Mouse (Mus musculus) thymus, postnatal 25 days (tissue): ENCODE measurements around the gene Gkn1.

Experiments
- DNase-seq: peaks from one replicate; pipeline ENCODE4 v3.0.0; 2022

Gkn1 gene

GRCm38 (mm10) chr6:87350829-87351228, at the start of gene Gkn1:
TSS of gene Gkn1 (minus strand) at chr6:87350942.
- DNase-seq: no peak

DNA sequence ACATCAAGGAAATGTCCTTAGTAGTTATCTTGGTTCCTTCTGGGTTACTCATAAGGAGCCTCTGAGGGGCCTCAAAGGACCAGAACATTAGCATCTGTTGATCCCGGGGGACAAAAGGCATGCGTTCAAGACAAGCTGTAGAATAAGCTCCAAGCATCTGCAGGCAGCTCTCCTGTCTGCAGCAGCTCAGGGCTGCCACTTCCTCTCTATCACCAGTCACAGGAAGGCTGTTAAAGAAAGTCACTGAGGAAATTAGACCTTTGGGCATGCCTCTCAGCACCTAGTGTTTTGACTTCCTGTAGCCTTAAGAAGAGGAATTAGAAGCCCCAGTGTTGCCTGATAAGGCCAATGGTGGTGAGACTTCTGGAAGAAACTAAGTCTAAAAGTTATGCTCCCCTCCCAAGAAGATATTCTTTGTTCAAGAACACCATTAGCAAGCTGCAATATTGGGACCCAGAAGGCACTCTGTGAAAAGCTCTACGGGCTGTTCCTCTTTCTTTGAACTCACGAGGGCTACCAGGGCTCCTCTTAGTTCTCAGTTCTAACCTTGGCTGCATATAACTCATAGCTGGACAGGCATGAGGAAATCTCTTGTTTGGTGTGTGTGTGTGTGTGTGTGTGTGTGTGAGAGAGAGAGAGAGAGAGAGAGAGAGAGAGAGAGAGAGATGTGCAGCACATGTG, 49.3 kb upstream of the Gkn1 start:
- peak; percentile 60 for DNase-seq

GRCm38 (mm10) chr6:87399137-87399536, 48.4 kb upstream of the Gkn1 start:
- DNase-seq: peak; percentile 84

DNA sequence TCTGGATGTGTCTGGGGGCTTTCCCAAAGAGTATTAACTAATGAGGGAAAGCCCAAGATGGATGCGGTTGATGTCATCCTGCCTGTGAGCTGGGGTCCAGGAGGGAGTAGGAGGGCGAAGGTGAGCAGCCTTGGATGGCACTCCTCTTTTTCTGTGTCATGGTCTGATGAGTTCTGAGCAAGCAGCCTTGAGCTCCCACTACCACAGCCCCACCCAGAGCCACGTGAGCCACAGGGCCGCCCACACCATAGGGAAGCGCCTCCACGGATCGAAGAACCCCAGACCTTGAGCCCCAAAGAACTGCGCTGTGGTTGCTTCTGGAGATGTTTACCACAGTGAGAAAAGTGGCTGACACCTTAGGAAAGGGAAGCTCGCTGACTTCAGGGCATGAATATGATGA, 44.0 kb upstream of the Gkn1 start:
- peak; percentile 22 for DNase-seq

GRCm38 (mm10) chr6:87393466-87394205, 42.9 kb upstream of the Gkn1 start:
- no peak for DNase-seq

DNA sequence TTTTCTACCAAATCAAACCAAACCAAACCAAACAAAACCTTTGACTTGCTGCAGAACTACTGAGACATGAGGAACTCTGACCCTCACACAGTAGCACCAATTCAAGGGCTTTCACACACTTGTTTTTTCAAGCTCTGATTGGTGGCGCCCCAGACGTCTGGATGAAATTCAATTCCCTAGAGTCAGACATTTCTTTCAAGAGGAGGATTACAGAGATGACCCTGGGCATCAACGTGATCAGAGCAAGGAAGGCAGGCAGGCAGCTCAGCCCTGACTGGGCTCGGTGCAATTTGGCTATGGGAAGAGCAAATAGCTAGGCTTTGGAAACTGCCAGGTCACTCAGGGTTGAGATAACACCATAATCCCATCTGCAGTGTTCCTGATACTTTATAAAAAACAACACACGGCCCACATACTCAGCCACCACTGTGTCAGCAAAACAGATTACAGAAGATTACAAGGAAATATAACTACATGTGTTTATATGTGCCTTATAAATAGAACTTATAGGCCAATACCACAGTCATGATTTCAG, 38.8 kb upstream of the Gkn1 start:
- no peak for DNase-seq

DNA sequence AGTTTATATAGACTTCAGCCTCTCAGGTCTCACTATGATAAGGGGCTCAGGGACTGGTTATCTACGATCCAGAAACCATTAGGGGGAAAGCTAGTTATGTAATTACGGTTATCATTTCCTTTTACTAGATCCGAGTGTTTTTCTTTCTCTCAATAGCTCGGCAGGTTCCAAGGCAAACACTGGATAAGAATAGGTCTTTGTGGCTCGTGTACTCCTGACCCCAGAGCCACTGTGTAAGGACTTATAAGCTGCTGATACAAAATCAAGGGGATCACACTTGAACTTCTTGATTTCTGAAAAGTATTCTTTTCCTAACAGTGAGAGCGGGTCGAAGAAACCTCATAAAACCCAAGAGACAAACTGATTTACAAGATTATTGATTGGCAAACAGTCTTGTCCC, 38.1 kb upstream of the Gkn1 start, which contains the start of gene Gkn3:
Gkn3 (minus strand) TSS at position 59 of the 400 bp plus-strand sequence.
- no peak for DNase-seq

DNA sequence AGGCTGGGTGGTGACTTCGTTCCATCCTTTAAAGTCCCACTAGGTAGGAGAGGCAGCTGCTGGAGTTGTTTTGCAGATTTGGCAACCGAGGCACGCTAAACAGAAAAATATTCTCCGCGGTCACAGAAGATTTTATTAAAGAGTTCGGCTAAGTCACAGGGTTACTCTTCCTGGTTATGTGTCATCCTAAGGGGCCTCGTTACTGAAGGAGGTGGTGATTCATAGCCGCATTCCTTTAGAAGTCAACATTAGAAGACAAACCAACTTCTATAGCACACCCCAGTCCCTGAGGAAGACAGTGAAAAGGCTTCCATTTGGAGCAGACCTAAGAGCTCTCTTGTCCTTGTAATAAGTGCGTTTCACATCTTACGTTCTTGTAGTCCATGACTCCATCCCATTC, 35.9 kb upstream of the Gkn1 start:
- no peak for DNase-seq

GRCm38 (mm10) chr6:87386203-87386602, 35.5 kb upstream of the Gkn1 start:
- peak; percentile 40 for DNase-seq

DNA sequence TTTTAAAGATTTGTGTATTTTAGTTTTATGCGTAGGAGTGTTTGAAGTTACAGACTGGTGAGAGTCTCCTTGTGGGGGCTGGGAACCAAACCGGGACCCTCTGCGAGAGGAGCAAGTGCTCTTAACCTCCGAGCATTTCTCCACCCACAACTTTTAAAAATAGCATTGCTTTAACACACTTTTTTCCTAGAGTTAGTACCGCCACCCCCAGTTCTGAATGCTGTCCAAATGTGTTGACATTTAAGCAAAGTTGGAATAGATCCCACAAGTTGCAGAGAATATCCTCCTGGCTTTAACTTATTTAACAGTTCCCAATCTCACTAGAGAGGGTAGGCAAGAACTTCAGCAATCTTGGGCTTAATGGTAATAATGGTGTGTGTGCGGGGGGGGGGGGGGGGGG, 34.0 kb upstream of the Gkn1 start:
- DNase-seq: no peak

- DNase-seq: no peak
Measured at GRCm38 (mm10) chr6:87383926-87384691, 33.4 kb upstream of the Gkn1 start.

GRCm38 (mm10) chr6:87373057-87373456, 22.3 kb upstream of the Gkn1 start, which contains the start of gene Gkn2:
TSS of gene Gkn2 (plus strand) at chr6:87373357.
- DNase-seq: no peak

DNA sequence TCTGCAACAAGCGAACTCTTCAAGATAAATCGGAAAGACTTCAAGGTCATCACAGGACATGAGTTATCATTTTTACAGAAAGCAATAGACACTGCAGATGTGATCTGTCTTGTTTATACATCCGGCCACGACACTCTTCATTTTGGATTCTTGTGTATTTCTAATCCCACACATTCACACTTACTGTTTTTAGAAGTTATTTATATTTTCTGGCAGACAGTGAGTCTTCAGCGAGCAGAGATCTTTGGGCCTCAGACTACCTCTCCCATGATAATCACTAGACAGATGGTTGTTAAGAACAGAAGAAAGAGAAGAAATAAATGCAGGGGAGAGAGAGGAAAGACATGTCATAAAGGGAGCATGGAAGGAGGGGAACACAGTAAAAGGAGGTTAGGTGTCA, 18.5 kb upstream of the Gkn1 start:
- DNase-seq: no peak

- DNase-seq: no peak
Measured at GRCm38 (mm10) chr6:87354441-87354840, 3.7 kb upstream of the Gkn1 start.

GRCm38 (mm10) chr6:87335935-87336295, 14.8 kb downstream of the Gkn1 start:
- DNase-seq: no peak

GRCm38 (mm10) chr6:87335091-87335934, 15.4 kb downstream of the Gkn1 start, which contains the start of gene Antxr1:
TSS of gene Antxr1 (minus strand) at chr6:87335821.
- DNase-seq: peak; percentile 49

DNA sequence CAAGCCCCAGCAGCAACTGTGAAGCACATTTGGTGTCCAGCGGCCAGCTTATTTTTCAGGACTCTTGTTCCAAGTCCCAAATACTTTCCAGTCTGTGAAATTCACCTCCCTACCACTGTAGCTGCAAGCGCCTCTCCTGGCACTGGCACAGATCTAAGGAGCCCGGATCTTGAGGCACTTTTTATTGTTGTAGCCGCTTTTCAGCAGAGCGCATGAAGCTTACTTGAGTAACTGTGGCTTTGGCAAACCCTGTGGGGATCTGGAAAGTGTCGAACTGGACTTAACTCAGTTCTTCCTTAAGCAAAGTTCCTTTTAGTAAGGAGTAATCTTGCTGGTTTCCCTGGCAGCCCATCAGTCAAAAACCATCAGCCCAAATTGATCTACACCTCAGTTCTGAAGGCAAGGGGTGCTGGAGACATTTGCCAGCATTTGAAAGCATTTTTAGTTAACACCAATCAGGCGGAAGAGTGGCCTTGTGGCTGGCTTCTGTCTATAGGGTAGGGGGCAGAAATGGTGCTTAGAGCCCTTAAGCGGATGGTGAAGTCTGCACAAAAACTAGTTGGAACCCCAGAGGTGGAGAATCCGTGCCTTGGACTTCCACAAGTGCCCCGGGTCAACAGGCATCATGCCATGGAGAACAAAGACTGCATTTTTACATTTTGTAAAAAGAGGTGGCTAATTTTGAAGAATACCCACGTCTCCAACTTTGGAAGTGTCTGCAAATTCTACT, 16.2 kb downstream of the Gkn1 start:
- no peak for DNase-seq

DNA sequence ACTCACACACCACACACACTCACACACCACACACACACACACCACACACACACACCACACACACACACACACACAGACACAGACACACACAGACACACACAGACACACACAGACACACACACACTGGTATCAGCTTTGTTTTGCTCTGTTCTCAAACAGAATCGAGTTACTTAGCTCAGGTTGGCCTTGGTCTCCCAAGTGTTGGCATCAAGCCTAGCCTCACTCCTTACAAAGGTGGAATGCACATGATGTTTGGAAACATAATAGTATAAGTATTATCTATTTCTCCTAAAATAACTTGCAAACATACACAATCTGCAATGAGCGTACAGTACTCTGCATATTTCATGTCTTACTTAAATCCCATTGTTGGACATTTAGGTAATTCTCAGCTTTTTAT, 18.4 kb downstream of the Gkn1 start:
- no peak for DNase-seq

- no peak for DNase-seq
Measured at GRCm38 (mm10) chr6:87328265-87329173, 22.2 kb downstream of the Gkn1 start.

- DNase-seq: no peak
Measured at GRCm38 (mm10) chr6:87326932-87327331, 23.8 kb downstream of the Gkn1 start.

- peak; percentile 71 for DNase-seq
Measured at GRCm38 (mm10) chr6:87323381-87323780, 27.4 kb downstream of the Gkn1 start.
